Comparison of ENCODE assay signal across 13 mouse cellular contexts in genomic region chr2:158937948-158938565, GRCm38 (mm10).
DNase-seq lines count a peak whose midpoint lies in the region; ATAC-seq and TF ChIP-seq lines count a peak whose summit lies in the region.
"Had no signal": no experiment of that assay in that cellular context is flagged by ENCODE, and none has a peak within 500 bp of the region (broad histone marks: within the 10 kb centered on the region; RNA-seq: fewer than 3 reads in every experiment).

No protein-coding gene starts in this region.

- H3K27me3 ChIP-seq in forebrain, embryonic 13.5 days, result no peaks in the 10 kb centered on the region
- H3K27me3 ChIP-seq in forebrain, embryonic 10.5 days (ENCODE audit: poor library complexity, severe bottlenecking), result no peaks in the 10 kb centered on the region
- H3K27me3 ChIP-seq in neural tube, embryonic 15.5 days (replicated peaks), result no peaks in the 10 kb centered on the region
- H3K27me3 ChIP-seq in kidney, embryonic 14.5 days (ENCODE audit: control insufficient read depth, insufficient read depth, low read length), result no peaks in the 10 kb centered on the region
- H3K27me3 ChIP-seq: liver, embryonic 13.5 days; Patski had no signal

- no peak for DNase-seq in forebrain, embryonic 10.5 days (ENCODE audit: extremely low spot score, low spot score)
- peak; percentile 51 for DNase-seq in brain, embryonic 18.5 days (ENCODE audit: low read depth, low spot score)
- peak; percentile 24 to 56 for DNase-seq in layer of hippocampus, adult 2 months (ENCODE audit: low spot score in 2 of 2)
- no peak for DNase-seq in MN1 (ENCODE audit: low spot score)
- DNase-seq: adrenal gland, adult 2 months; gastrocnemius, postnatal 25 days; kidney, adult 2 months; liver, embryonic 13.5 days had no signal

- TF ChIP-seq CTCF in layer of hippocampus, adult 2 months (conservative IDR thresholded peaks at IDR 0.05), result no peak

- H3K9me3 ChIP-seq in forebrain, embryonic 13.5 days (replicated peaks), result no peaks in the 10 kb centered on the region; the same call in 1 of the 2 replicates
- H3K9me3 ChIP-seq in forebrain, embryonic 10.5 days, result peaks cover 4% of the 10 kb centered on the region; the same call in 1 of the 2 replicates
- no peaks in the 10 kb centered on the region for H3K9me3 ChIP-seq in neural tube, embryonic 15.5 days (replicated peaks)
- no peaks in the 10 kb centered on the region for H3K9me3 ChIP-seq in kidney, embryonic 14.5 days (ENCODE audit: control insufficient read depth, low read length)
- H3K9me3 ChIP-seq: liver, embryonic 13.5 days had no signal

- H3K36me3 ChIP-seq in forebrain, embryonic 13.5 days (ENCODE audit: poor library complexity, severe bottlenecking), result no peaks in the 10 kb centered on the region
- H3K36me3 ChIP-seq in forebrain, embryonic 10.5 days (replicated peaks), result no peaks in the 10 kb centered on the region
- H3K36me3 ChIP-seq in neural tube, embryonic 15.5 days, result no peaks in the 10 kb centered on the region
- no peaks in the 10 kb centered on the region for H3K36me3 ChIP-seq in kidney, embryonic 14.5 days (ENCODE audit: control insufficient read depth, insufficient read depth, low read length)
- H3K36me3 ChIP-seq: liver, embryonic 13.5 days had no signal

- H3K9ac ChIP-seq in forebrain, embryonic 13.5 days, result no peak overlapping the region
- no peak overlapping the region for H3K9ac ChIP-seq in neural tube, embryonic 15.5 days (replicated peaks)
- H3K9ac ChIP-seq in kidney, embryonic 14.5 days (ENCODE audit: low read depth, low read length), result no peak overlapping the region
- H3K9ac ChIP-seq: liver, embryonic 13.5 days had no signal

- peak overlapping the region; percentile 52 for H3K27ac ChIP-seq in forebrain, embryonic 13.5 days
- no peak overlapping the region for H3K27ac ChIP-seq in forebrain, embryonic 10.5 days
- no peak overlapping the region for H3K27ac ChIP-seq in layer of hippocampus, adult 2 months
- H3K27ac ChIP-seq in neural tube, embryonic 15.5 days (replicated peaks), result no peak overlapping the region
- H3K27ac ChIP-seq in kidney, embryonic 14.5 days (ENCODE audit: low read depth, low read length), result no peak overlapping the region
- H3K27ac ChIP-seq: liver, embryonic 13.5 days; macrophage had no signal

- H3K4me2 ChIP-seq in forebrain, embryonic 13.5 days, result no peak overlapping the region
- no peak overlapping the region for H3K4me2 ChIP-seq in neural tube, embryonic 15.5 days
- no peak overlapping the region for H3K4me2 ChIP-seq in kidney, embryonic 14.5 days (replicated peaks; ENCODE audit: low read depth, low read length)
- H3K4me2 ChIP-seq: liver, embryonic 13.5 days had no signal

- H3K4me1 ChIP-seq in forebrain, embryonic 13.5 days, result peaks cover 14% of the 10 kb centered on the region
- H3K4me1 ChIP-seq in forebrain, embryonic 10.5 days, result no peaks in the 10 kb centered on the region
- H3K4me1 ChIP-seq in neural tube, embryonic 15.5 days, result no peaks in the 10 kb centered on the region
- H3K4me1 ChIP-seq in kidney, embryonic 14.5 days (ENCODE audit: control insufficient read depth, insufficient read depth, low read length), result no peaks in the 10 kb centered on the region
- H3K4me1 ChIP-seq: liver, embryonic 13.5 days had no signal

- H3K4me3 ChIP-seq in forebrain, embryonic 13.5 days, result no peak overlapping the region
- no peak overlapping the region for H3K4me3 ChIP-seq in forebrain, embryonic 10.5 days
- H3K4me3 ChIP-seq in layer of hippocampus, adult 2 months, result no peak overlapping the region
- no peak overlapping the region for H3K4me3 ChIP-seq in neural tube, embryonic 15.5 days (replicated peaks)
- no peak overlapping the region for H3K4me3 ChIP-seq in kidney, embryonic 14.5 days (ENCODE audit: low read length)
- H3K4me3 ChIP-seq: liver, embryonic 13.5 days had no signal

- ATAC-seq in forebrain, embryonic 13.5 days, result peak; percentile 93
- peak; percentile 31; the same call in 1 of the 2 replicates for ATAC-seq in neural tube, embryonic 15.5 days (ENCODE audit: low FRiP score)
- ATAC-seq in kidney, embryonic 14.5 days (ENCODE audit: low FRiP score, low TSS enrichment), result no peak
- ATAC-seq: Patski had no signal

- 27% methylated on average over 2 of the region's 2 CpGs for WGBS in forebrain, embryonic 13.5 days
- WGBS in forebrain, embryonic 10.5 days, result 63% methylated on average over 2 of the region's 2 CpGs
- WGBS in neural tube, embryonic 15.5 days, result 64% methylated on average over 2 of the region's 2 CpGs
- 75% methylated on average over 2 of the region's 2 CpGs for WGBS in kidney, embryonic 14.5 days

Comparison
In these comparisons a context has a peak if more than half of its experiments do, and no peak if none do; other contexts are left out.
1. DNase-seq: peak in brain, embryonic 18.5 days (single experiment) and layer of hippocampus, adult 2 months (2 of 2); none in forebrain, embryonic 10.5 days (single experiment) and MN1 (single experiment).